Mouse (Mus musculus) urinary bladder, postnatal 36 days (tissue): ENCODE measurements around the gene Sacs.
A peak's percentile ranks its signal among the peaks of the same experiment; 100 is the strongest.

Experiments
- DNase-seq, 2 experiments: peaks; one replicate each; pipeline ENCODE4 v3.0.0; 2022; ENCODE audit warnings: low spot score in 2 of 2, mixed read lengths in 1 of 2

Gene Sacs

GRCm38 (mm10) chr14:61237101-61237654, 98.9 kb downstream of the Sacs start:
- DNase-seq = no peak

DNA sequence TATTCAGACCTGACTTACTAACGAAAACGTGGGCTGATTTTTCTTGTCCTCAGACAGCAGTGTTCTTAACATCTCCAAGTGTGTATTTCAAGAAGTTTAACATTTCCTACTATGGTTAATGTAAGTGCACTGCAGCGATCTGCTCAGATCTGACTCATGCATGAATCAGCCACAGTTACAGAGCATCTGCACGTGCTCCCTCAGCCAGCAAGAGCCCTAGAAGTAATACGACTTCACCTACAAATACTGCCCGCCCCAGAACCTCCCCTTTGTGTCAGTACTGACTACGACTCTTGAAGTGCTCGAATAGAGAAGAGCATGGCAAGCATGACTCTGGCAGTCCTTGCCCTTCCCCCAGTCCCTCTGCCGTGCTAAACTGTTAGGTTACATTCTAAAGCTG, 100.5 kb downstream of the Sacs start:
- peak in 1 of 2 experiments; percentile 3 for DNase-seq

- no peak for DNase-seq
Observed at GRCm38 (mm10) chr14:61242611-61243010, 104.4 kb downstream of the Sacs start.

- DNase-seq = no peak
Observed at GRCm38 (mm10) chr14:61246444-61246843, 108.2 kb downstream of the Sacs start.

DNA sequence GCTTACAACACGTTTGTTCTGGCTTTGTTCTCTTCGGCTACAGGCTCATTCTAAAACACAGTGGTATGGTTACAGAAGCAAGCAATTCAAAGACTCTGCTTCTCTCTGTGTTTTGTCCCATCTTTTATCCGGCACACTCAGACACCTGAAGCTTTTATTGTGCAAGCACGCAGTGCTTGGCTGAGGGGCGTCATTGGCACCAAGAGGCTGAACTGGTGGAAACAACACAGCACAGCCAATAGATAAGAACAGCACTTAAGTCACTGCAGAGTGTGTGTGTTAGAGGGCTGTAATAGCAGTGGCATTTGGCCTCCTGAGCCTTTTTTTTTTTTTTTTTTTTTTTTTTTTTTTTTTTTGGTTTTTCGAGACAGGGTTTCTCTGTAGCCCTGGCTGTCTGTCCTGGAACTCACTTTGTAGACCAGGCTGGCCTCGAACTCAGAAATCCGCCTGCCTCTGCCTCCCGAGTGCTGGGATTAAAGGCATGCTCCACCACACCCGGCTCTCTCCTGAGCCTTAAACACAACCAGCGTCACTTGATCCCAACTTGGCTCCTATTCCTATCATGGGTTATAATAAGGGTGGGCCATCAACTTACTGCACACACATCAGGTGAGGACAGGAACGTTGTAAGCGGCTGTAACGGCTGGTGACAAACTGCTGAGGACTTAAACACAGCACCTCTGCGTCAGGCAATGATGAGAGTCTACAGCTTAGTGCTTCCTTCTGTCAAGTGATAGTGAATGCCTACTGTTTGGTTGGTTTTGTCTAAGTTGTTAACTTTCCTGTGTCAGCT, 114.5 kb downstream of the Sacs start:
- DNase-seq = no peak

- peak in 1 of 2 experiments; percentile 22 for DNase-seq
Observed at GRCm38 (mm10) chr14:61258352-61258751, 120.1 kb downstream of the Sacs start, which contains the start of gene Sgcg. Sgcg (minus strand) TSS chr14:61258490.

DNA sequence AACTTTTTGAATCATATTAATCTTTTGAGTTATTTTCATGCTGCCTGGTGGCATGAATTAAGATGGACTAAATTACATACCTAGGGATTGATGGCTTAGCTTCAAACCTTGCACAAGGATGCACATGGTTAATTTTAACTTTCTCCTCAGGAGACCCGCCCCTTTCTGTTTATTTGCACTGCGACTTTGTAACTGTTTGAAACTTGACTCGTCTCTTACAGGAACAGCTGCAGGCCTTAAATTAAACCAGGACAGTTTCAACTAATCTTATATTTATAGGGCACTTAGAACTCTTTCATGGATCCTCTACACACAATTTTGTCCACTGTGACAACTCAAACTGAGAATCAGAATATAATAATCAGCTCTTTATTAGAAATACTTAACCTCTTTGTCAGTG, 120.8 kb downstream of the Sacs start:
- DNase-seq = no peak

- DNase-seq = no peak
Observed at GRCm38 (mm10) chr14:61267908-61268475, 129.7 kb downstream of the Sacs start.

- no peak for DNase-seq
Observed at GRCm38 (mm10) chr14:61274414-61275198, 136.3 kb downstream of the Sacs start.

DNA sequence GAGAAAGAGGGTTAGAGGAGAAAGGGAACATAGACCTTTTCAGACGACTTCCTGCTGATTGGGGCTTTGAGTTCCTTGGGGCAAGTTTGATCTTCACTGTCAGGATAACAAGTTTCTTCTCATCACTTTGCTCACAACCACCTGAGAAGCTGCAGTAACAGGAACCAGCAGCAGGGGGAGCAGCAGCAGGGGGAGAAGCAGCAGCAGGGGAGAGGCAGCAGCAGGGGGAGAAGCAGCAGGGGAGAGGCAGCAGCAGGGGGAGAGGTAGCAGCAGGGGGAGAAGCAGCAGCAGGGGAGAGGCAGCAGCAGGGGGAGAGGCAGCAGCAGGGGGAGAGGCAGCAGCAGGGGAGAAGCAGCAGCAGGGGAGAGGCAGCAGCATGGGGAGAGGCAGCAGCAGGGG, 139.0 kb downstream of the Sacs start:
- peak in 1 of 2 experiments; percentile 23 for DNase-seq

GRCm38 (mm10) chr14:61278676-61279300, 140.5 kb downstream of the Sacs start:
- DNase-seq = no peak

DNA sequence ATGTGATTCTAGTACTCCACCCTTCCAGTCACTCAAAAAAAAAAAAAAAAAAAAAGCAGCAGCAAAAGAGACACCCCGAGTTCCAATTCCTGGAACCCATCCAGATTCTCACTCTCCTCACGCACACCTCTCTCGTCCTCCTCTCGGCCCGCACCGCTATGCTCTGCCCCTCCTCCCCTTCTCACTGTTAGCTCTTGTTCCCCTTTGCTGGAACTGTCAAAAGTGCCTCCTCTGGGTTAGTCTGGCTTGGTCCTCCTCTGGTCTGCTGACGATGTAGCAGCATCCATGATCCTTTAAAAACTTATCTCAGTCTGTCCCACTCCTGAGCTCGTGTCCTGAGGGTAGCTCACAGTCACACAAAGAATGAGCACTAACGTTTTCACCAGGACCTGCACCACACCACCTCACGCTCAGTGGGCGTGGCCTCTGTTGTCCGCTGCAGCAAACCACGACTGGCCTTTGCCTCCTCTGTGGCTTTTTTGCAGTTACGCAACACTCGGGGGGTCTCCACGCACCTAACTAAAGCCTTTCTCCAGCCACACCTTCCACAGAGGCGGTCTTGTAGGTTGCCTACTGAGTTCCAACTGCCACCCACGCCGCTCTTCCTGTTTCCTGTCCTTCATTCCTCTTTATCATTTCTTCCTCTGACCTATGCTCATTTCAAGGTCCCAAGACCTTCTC, 150.5 kb downstream of the Sacs start:
- no peak for DNase-seq
